ENCODE assay signal across 8 mouse cellular contexts in genomic region chr3:45378145-45378544, GRCm38 (mm10). TPM values are rescaled to one million over a fixed set of nuclear protein-coding genes. Genes with fewer than 3 reads are reported as not detected.
DNase-seq lines count a peak whose midpoint lies in the region.

Gene Pcdh10 (plus strand): TSS chr3:45378398.

- no peaks in the 10 kb centered on the region for H3K36me3 ChIP-seq in hindbrain, embryonic 10.5 days

- DNase-seq in R1 (ENCODE audit: low read depth, low spot score), result peak; percentile 95
- DNase-seq in cerebellum, adult 9-11 months, result peak; percentile 93
- peak; percentile 97 to 98 for DNase-seq in frontal cortex, postnatal 10 days (ENCODE audit: low spot score in 2 of 2)
- DNase-seq in hindbrain, embryonic 10.5 days (ENCODE audit: low spot score), result peak; percentile 96
- peak; percentile 98 to 99 for DNase-seq in layer of hippocampus, adult 8-10 months (ENCODE audit: low spot score in 2 of 2)
- DNase-seq in lung, adult 18-20 months, result peak; percentile 84 to 91
- DNase-seq in ovary, adult 18-20 months (ENCODE audit: low spot score), result peak; percentile 85
- peak; percentile 86 to 93 for DNase-seq in urinary bladder, postnatal 4 days (ENCODE audit: low spot score in 2 of 2)

- peaks cover 39% of the 10 kb centered on the region for H3K4me1 ChIP-seq in hindbrain, embryonic 10.5 days (replicated peaks)

- WGBS in hindbrain, embryonic 10.5 days, result under 1% methylated on average over 26 of the region's 26 CpGs

- H3K27ac ChIP-seq in hindbrain, embryonic 10.5 days, result peak within 1 kb of the TSS; percentile 89

- no peaks in the 10 kb centered on the region for H3K9me3 ChIP-seq in hindbrain, embryonic 10.5 days

- peaks cover 43% of the 10 kb centered on the region for H3K27me3 ChIP-seq in hindbrain, embryonic 10.5 days (ENCODE audit: insufficient read depth, poor library complexity, severe bottlenecking)

- peak within 1 kb of the TSS; percentile 66 for H3K4me3 ChIP-seq in hindbrain, embryonic 10.5 days

RNA-seq across cellular contexts. Expression of gene Pcdh10, which starts in this region (rescaled TPM):
- 1.2 and 1.8 TPM in 2 replicates for polyA plus RNA-seq in hindbrain, embryonic 10.5 days (2016; fragmentation: Nextera tagmentation; extraction: Ambion mirVana)
- total RNA-seq in layer of hippocampus, adult 8-10 months (2022), result 100 to 1,000 TPM in 1 of 4 experiments, 10 to 100 TPM in 3; 96.9 to 107 (median 97.2) TPM

Comparison
In these comparisons a context has a peak if more than half of its experiments do, and no peak if none do; other contexts are left out.
1. Peak in every context shown above with its lines: DNase-seq, H3K4me3 ChIP-seq and H3K27ac ChIP-seq.